Mouse (Mus musculus) megakaryocyte, adult 5-6 weeks (primary cell): ENCODE data around the gene Enthd1. TPM values are rescaled to one million over a fixed set of nuclear protein-coding genes. Genes with fewer than 3 reads are reported as not detected.
A peak's percentile ranks its signal among the peaks of the same experiment; 100 is the strongest.
"Not testable (repeated sequence)": the region's sequence is repeated elsewhere in the genome, so short reads cannot be mapped to it uniquely, and the experiment has no call there.

Source experiments
- ATAC-seq: 2 replicates; pipeline ENCODE4 v1.8.0; 2016; ENCODE audit warnings: mild to moderate bottlenecking, inconsistent platforms; ENCODE audit not compliant: poor library complexity, severe bottlenecking
- total RNA-seq, 2 experiments: library from RNA; stranded (forward) in 1 of 2; stranded (reverse) in 1 of 2; fragments of 153-499, 151-499 nt in 1 of 2; fragments of 221-1000, 200-1000 nt in 1 of 2; gene quantifications; 2 replicates each; pipeline versions ENCODE4 v1.2.3 to v1.2.4; 2015 to 2017

The Enthd1 gene
- total RNA-seq, 2 experiments from 2014 or later = 0.18 TPM; not detected in 1

DNA sequence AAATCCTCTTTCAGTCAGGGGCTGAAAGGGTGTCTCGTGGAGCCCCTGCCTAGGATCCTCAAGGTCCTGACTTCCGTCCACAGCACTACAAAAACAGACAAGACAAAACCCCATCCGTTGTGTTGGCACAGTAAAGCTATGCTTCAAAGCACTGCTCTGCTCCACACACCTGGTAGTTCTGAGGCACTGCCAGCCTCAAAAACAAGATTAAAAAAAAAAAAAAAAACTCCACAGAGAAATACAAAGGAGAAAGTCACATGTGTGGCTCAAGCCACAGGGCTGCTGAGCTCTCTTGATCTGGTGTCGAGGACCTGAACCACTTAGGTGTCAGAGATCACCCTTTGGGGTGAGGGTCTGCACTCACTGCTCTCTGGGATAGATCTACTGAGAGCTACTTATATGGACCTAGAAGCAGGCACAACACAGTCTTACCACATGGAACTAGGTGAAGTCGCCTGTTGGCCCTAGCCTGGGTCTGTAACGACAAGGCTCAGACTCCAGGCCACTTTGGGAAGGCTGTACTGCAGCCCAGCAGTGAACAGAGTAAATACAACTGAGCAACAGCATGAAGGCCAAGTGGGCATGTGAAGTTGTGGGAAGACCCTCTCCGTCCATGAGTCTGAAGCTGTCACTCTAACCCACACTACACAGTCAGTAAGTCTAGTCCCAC lies 26.1 kb downstream of the Enthd1 start:
- ATAC-seq = no peak

DNA sequence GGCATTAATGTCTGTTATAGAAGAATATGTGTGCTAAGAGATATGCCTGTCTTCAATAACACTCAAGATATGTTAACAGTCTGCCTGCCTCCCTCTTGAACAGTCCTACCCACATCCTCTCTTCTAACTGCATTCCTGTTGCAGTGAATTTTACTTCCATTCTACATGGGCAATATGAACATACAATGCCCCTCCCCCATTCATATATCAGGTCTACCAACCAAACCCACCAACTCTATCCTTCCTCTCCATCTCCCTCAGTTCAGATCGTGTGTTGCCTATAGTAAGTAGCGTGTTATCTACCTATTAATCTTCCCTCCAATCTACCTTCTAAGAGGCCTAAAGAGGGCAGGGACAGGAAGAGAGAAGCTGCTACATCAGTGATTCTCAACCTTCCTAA lies 26.9 kb downstream of the Enthd1 start:
- ATAC-seq = no peak

DNA sequence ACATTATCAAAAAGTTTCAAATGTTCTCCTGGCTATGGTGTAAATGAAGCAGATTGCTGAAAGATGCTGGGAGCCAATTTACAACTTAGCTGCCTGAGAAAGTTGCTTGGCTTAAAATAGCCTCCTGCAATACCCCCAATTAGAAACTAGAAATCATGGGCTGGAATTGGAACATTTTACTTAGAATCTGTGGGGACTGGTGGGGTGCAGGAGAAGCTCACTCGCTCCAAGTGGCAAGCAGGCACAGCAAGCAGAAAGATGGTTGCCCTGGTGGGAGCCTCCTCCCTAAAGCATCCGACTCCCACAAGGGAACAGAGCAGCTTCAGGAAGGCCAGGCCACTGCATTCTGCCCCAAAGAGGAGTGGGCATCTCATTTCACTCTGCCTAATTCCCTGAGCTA lies 28.9 kb downstream of the Enthd1 start:
- ATAC-seq = no peak

DNA sequence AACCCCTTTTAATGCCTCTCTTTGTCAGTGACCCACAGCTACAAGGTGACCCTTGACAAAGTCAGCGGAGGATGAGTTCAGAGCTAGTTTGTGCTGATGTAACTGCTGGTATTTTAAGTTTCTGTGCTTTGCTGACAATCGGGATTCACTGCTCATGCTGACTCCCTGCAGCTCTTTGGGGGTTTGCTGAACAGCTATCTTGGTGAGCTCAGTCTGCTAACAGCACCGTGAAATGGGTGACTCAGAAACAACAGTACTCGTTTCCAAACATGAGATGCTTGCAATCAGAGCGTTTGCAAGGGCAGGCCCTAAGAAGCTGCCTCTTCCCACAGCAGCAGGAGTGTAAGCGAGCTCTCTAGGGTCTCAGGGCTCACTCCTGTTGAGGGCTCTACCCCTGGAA lies 31.7 kb downstream of the Enthd1 start:
- no peak for ATAC-seq

DNA sequence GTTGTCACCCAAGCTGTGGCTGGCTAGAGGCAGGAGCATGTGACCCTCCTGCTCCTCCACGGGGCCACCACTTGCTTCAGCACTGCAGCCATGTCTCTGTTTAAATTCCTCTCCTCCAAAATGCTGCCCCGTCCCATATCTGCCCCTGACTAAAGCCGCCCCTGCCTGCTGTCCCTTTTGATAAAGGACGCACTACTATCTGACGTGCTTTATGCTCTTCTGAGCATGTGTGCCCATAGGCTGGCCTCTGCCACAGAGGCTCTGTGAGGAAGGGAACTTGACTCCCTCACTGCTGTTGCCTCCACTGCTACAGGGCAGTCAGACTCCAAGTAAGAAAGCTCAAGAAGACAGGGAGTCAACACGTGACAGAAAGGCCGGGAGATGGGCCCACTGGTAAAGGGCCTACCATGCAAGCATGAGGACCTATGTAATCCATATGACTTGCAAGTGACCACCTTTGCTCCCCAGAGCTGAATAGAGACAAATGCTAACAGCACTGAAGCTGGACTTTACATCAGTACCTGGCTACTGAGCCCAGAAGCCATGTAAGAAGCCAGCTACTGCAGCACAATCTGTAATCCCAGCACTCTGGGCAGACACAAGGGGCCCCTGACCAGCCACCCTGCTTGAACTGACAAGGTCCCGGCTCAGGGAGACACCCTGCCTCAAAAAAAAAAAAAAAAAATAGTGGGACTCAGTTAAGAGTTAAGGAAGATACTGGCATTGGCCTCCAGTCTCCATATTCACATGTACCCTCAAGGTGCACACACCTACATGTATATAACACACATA lies 32.5 kb downstream of the Enthd1 start:
- ATAC-seq = no peak

DNA sequence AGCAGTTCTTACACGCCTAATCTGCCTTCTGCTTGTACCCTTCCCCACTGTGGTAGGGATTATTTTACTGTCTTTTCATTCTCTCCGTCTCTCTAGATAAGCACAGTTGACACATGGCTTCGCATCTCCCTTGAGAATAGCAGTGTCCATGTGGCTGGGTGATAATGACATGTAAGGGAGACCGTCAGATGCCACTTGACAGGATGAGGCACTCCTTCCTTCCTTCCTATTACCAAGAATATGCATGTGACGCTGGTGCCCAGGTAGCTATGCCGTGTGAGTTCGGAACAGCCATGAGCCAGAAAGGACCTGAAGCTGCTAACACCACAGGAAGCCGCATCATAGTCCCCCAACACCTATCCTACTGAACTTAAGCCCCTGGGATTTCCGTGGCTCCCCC lies 33.9 kb downstream of the Enthd1 start:
- no peak for ATAC-seq

DNA sequence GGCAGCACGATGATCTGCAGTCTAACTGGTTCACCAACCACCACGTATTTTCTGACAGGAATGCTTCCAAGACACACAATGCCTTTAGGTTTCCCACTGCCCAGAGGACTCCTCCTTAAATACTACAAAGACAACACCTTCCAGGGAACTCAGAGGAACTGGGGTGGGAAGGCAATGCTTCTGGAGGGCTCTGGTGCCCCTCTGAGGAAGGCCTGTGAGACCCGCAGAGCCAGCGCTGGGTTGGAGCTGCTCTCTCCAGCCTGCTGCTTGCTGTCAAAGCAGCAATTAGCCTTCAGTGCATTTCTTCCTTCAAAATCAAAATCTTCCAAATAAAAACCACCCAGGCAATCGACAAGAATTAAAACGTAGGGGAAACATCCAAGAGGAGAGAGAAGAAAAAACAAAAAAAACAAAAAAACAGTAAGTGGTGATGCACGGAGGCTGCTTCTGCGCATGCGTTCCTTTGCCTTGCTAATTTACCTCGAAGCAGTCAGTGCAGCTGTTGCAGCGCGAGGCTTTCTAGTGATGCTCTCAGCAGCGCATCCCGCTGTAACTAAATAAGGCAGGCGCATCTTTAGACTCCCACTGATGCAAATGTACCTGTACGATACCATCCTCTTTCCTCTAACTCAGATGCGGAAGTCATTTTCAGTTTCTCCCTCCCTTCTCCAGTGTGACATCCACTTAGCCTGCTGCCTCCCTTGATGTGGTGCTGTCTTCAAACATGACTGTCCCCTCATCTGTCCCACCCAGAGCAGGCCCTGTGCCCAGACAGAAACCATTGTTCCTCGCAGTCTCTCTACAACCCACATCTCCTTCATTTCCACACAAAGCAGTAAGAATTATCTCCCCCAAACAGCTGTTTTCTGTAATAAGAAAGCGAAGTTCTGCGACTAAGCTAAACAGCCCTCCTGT lies 34.7 kb downstream of the Enthd1 start:
- ATAC-seq = no peak

DNA sequence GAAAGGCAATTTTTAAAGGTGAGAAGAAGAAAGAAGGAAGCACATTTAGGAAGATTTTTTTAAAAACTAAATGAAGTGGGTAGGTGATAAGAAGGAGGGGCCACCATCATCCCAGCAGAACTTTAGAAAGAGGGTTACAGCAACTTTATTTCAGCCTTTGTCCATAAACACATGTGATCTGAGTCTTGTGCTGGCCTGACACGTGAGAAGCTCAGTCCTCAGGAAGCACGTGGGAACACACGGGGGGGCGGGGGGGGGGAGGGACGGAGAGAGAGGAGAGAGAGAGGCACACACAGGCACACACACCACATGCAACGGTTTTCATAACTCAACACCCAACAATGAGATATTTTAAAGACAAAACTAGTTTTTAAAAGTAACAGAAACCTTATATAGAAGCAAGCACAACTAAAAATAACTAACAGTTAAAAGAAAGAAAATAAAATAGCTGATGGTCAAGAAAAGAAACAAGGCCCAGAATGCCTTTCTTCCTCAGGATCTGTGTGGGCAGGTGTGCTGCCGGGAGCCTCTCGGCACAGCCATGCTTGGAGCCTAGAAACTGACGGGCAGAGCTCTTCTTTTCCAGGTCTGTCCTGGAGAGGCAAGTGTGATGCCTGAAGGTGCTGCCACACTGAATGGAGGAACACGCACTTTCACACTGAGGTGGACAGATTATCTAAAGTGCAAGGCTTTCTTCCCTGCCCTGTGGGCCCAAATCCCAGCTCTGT lies 43.1 kb downstream of the Enthd1 start:
- no peak for ATAC-seq

DNA sequence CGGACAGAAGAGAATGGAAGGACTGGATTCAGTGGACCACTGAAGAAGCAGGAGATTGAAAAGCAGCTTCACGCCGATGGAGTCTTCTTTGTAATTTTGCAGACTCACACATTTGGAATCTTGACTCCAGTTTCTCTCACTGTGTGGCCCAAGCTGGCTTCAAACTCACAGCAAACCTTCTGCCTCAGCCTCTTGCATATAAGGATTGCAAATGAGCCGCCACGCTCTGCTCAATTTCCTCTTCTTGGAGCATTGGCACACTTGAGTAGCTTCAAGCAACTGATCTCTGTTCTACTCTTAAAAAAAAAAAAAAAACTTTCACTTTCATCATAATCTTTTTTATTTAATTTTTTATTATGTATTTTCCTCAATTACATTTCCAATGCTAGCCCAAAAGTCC lies 45.0 kb downstream of the Enthd1 start:
- no peak for ATAC-seq

DNA sequence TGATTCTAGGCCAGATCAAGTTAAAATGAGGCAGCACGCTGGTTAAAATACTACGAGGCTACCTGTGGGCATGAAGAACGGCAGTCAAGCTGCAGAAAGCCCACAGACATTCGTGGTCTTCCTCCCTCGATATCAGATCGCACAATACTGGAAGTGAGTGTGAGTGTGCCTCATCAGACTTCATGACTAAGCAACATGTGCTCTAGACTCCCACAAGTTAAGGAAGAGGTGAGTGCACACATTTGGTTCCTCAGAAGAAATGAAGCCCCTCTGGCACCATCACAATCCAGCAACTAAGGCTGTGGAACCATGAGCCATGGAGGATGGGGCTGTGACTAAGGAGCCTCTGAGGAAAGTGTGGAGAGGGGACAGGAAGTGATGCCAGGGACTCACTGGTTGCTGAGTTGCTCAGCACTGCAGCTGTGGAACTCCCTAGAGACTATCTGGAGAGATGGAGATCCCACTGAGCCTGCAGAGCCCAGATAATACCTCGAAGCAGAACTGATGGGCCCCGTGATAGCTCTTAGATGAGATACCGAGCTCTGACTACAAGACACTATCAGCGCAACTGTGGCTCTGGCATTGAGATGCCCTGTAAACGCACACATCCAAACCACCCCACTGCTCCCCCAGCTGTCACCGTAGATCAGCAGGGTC lies 46.3 kb downstream of the Enthd1 start:
- no peak for ATAC-seq

DNA sequence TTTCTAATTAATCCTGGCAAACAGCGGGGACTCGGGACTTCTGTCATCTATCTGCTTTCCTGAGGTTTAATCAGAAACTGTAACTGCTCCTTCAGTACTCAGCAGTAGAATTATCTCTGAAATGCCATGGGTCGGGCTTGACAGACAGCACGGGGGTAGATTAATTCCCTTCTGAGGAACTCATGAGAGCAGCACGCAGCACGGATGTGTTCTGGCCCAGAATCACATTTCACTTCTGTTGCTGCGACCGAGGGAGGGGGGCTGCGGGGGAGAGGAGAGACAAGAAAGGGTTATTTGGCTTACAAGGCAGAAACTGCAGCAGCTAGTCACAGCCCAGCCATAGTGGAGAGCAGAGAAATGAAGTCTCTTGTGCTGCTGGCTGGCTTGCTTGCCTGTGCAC lies 47.0 kb downstream of the Enthd1 start:
- no peak for ATAC-seq

DNA sequence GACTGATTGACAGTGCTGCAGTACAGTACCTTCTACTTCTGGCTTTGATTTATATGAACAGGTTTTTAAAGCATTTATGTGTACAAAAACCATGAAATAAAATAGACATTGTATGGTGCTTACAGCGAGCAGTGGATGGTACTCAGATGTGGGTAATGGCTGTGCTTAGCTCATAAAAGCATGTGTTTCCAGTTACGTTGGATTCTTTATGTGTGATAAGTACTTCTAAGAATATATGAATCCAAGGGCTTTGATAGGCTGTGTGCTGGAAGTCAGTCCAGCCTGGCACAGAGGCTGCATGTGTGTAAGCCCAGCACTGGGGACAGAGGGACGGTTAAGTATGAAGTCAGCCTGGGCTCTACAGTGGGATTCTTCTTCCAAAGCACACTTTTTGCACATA lies 48.4 kb downstream of the Enthd1 start:
- no peak for ATAC-seq

DNA sequence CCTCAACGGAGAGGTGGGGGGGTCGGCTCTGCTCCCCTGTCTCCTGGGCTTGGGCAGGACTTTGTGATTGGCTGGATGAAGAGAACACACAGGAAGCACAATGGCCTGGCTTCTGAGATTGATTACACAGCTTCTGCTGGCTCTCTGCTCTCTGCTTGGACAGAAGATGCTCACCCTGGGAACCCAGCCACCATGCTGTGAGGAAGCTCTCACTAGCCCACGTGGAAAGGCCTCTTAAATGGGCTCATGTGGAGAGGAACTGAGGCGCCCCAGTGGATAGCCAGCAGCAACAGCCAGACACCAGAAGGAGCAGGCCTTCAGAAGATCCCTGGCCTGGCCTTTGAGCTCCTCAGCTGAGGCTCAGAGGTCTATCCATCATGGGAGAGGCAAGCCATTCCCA lies 59.9 kb downstream of the Enthd1 start:
- no peak for ATAC-seq

DNA sequence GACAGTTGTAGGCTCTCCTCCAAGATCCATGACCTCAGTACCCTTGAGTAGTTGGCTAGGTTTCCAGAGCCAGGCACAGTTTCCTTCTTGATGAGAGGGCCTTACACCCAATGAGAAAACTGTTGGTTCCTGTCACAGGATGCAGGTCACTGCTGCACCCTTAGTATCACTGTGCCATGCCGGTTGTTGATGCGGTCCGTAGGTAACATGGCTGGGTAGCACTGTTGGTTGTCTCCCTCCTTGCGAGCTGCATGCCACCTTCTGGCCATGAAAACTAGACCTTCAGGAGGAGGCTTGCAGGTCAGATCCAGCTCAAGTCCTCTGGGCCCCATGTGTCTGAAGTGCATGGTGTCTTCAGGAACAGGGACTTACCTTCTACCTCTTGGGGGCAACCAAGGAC lies 61.8 kb downstream of the Enthd1 start:
- not testable (repeated sequence) for ATAC-seq

DNA sequence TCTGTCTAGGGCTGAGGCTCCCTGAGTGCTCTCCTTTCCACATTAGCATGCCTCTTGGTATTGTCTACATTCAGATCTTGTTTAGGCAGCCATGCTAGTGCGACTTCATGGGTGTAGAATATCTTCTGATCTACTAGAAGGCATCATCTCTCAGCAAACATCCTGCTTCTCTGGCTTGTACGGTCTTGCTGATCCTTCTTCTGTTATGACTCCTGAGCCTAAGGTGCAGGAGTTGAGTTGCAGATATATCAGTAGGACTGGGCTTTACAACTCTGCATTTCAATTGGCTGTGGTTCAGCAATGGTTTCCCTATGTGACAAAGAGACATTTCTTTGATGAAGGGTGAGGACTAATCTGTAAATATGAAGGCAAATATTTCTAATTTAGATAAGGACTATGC lies 62.2 kb downstream of the Enthd1 start:
- no peak for ATAC-seq

DNA sequence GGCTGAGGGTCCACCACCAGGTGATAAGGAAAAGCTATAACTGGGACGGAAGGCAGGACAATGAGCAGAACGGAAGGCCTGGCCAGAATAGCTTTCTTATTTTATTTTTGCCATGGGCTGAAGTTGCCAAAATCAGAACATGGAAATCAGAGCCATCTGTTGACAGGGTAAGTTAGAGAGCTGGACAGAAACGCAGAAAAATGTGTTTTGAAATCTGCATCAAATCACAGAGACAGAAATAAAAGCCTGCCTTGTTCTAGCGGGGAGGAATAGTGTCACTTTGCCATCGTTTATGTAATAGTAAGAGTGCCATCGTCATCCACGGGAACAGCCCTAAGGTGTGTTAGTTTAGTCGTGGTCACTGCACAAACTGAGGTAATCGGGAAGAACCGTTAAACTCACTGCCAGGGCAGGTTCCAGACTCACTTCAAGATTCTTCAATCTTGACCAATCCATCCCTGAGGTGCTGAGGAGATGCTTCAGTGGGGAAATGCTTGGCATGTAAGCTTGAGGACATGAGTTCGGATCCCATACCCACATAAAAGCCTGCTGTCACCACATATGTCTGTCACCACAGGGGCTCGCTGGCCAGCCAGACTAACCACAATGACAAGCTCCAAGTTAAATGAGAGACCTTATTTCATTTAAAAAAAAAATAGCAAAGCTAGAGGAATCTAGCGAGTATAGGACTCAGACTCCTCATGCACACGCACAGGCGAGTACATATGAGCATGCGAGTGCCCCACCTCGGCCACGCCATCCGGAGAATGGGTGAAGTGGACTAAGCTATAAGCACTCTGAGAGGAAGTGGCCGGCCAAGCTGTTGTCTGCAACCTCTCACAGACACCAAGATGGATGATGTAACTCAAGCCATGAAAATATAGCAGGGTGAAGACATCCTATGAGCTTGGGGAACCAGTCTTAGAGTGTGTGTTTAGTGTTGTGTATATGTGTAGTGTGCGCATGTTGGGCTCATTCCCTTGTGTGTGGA lies 63.6 kb downstream of the Enthd1 start:
- ATAC-seq = peak; percentile 51

DNA sequence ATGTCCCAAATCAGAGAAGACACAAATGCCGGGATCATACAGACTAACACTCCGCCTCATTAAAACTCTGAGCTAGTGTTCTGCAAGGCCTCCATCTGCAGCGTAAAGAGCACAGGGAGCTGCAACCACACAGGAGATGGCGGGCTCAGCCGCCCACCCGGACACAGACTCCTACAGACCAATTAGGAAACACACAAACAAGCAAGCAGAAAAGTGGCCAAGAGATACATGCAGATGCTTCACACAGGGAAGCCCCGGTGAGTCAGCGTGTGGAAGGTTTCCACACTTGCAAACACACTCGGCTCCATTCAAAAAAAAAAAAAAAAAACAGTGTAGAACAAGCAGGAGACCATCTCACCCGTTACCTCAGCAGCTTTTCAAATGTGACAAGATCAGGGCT lies 64.5 kb downstream of the Enthd1 start:
- no peak for ATAC-seq

DNA sequence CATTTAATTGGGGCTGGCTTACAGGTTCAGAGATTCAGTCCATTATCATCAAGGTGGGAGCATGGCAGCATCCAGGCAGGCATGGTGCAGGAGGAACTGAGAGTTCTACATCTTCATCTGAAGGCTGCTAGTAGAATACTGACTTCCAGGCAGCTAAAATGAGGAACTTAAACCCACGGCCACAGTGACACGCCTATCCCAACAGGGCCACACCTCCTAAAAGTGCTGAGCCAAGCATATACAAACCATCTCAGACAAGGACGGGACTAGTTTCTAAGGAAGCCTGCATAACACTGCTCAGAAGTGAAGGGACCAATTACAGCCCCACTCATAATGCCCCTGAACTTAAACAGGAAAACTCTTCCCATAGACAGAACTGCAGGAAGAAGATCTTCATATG lies 67.2 kb downstream of the Enthd1 start:
- peak; percentile 93 for ATAC-seq

DNA sequence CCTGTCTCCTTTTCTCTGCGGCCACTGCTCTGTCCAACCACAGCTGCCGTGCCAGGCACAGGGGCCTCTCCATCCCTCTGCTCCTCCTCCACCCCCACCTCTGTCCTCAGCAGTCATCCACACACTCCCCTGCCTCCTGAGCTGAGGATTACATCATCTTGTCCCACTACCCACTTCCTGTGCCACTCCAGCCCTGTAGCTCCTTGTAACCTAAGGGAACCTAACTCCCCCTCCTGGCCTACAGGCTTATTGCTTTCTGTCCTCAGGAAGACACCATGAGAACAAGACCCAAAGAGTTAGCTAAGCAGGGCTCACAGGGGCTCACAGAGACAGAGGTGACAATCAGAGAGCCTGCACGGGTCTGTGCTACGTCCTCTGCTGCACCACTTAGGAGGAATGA lies 73.5 kb downstream of the Enthd1 start:
- ATAC-seq = no peak
